Mouse (Mus musculus): ENCODE data around the gene Hdx.

Hdx gene

GRCm38 (mm10) chrX:111696356-111697282 lies at the start of gene Hdx:
Hdx (minus strand) TSS chrX:111697079.
- peak; percentile 88 for DNase-seq (ENCODE audit: low read depth, low spot score)

DNA sequence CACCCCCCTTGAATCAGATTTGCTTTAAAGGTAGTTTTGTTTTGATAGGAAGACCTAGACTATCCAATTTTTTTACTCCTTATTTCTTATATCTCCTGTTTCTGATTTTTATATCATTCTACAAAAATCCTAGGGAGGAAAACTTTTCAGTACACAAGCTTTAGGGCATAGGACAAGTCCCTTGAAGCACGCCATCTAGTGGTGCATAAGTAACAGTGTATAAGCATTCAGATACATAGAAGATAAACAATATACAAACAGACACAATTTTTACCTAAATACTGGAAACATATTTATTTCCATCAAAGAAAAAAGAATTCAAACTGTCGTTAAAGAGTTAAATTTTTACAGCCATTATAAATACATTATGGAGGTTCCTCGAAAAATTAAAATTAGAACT lies 11.2 kb downstream of the Hdx start:
- DNase-seq (ENCODE audit: low read depth, low spot score) = no peak

DNA sequence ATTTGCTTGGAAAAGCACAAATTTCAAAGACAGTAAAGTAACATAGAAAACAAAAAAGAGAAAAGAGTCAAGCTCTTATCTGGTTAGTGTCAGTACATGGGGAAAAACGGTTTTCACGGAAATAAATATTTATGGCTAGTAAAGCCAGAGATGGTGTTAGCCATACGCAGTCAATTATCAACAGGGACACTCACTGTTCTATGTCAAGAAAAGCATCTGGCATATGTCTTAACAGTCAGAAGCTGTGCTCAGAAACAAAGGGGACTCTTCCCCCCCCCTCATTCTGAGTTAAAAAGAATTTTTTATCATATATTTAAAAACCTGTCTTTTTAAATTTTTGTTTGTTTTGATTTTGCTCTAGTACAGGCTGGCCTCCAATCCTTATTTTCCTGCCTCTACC lies 25.2 kb downstream of the Hdx start:
- no peak for DNase-seq (ENCODE audit: low read depth, low spot score)

DNA sequence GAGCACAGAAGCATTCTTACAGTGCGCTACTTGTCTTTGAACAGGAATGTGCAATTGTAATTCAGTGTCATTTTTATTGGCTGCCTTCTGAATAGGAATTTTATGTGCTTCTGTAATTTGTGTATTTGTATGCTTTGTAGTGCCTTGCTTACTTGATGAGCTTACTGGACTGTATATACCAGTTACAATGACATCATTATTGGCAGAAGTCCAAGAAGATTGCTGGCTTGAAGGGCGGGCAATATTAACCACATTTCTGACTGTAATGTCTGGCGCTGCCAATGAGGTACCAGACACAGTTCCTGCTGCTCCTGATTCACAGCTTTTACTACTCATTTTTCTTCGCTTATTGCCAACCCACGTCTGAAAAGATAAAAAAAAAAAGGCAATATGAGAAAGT lies 36.5 kb downstream of the Hdx start:
- peak; percentile 31 for DNase-seq (ENCODE audit: low read depth, low spot score)

DNA sequence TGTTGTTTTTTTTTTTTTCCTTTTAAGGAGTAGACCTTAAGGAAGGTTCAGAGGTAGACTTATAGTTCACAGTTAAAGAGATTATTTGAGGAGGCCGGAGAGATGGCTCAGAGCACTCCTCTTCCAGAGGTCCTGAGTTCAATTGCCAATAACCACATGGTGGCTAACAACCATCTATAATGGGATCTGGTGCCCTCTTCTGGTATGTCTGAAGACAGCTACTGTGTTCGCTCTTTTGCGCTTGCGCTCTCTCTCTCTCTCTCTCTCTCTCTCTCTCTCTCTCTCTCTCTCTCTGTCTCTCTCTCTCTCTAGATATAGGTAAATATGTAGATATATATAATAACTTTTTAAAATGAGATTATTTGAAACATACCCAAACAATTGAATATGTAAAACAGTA lies 38.2 kb downstream of the Hdx start:
- DNase-seq (ENCODE audit: low read depth, low spot score) = no peak

- no peak for DNase-seq (ENCODE audit: low read depth, low spot score)
Observed at GRCm38 (mm10) chrX:111644945-111645344, 51.9 kb downstream of the Hdx start.

GRCm38 (mm10) chrX:111640616-111641015 lies 56.3 kb downstream of the Hdx start:
- DNase-seq (ENCODE audit: low read depth, low spot score) = no peak

DNA sequence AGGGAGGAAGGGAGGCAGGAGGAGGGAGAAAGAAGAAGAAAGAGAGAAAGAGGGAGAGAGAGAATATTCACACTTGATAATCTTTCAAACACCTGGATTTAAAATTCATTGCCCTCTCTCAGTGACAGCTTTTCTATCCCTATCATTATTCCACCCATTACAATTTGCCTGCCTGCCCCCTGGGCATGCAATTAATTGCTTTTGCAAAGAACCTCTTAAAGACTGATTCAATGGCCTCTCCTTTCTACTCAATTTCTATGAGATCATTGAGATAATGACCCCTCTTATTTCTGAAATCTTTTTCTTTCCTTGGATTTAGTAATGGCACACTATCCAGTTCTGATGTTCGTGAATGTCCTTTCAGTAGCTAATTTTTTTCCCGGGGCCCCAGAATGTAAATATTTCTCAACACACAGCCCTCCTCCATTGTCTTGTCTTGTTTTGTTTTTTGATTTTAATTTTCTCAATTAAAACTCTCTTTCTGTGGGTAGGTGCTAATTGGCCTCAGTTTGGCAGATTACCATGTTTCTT lies 99.2 kb downstream of the Hdx start:
- no peak for DNase-seq (ENCODE audit: low read depth, low spot score)

DNA sequence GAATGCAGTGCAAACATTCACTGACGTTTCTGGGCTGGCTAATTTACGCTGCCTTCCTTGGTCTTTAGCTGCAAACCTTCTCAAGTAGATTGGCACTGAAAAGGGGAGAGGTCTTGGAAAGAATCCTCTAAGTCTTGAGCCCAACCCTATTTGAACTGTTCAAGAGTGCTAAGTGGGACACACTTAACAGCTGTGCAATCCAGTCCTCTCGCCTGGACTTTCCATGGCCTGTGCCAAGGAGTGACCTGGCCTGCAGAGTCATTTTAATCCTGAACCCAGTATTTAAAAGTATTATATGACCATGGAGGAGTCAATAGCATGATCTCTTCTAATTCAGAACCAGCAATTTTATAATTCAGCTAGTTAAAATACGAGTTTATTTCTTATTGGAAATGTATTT lies 109.3 kb downstream of the Hdx start:
- no peak for DNase-seq (ENCODE audit: low read depth, low spot score)

GRCm38 (mm10) chrX:111577044-111577443 lies 119.8 kb downstream of the Hdx start:
- DNase-seq (ENCODE audit: low read depth, low spot score) = no peak

DNA sequence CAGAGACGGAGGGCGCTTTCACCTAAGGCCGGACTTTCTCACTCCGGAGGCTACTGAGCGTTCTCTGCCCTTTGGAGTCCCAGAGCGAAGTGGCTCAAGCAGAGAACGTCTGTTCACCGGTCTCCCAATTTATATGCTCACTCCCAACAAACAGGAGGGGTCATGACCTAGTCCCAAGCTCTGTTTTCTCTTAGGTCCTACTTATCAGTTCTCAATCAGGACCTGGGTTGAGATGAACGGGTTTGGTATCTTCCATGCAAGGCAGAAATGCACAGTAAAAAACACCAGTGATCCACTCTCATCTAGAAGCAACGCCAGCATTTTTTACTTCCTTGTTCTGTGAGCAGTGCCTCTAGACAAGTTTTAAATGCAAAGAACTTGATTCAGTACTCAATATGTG lies 159.0 kb downstream of the Hdx start, which contains the start of gene Rps6ka6:
Gene Rps6ka6, minus strand, starts transcription at position 101 of the 400 bp plus-strand sequence.
- no peak for DNase-seq (ENCODE audit: low read depth, low spot score)

Data from brain, adult 2 months (tissue).